Mouse (Mus musculus) frontal cortex, adult (tissue): ENCODE data around the gene Rhbdl2.

Experiments used
- ATAC-seq: cut with Nextera tagmentation; 2 replicates; pipeline ENCODE4 v1.9.2; 2017; ENCODE audit warnings: mild to moderate bottlenecking, moderate library complexity, mixed read lengths; ENCODE audit not compliant: low TSS enrichment

Rhbdl2 gene

GRCm38 (mm10) chr4:123814030-123814501, 26.4 kb downstream of the Rhbdl2 start:
- ATAC-seq = no peak

DNA sequence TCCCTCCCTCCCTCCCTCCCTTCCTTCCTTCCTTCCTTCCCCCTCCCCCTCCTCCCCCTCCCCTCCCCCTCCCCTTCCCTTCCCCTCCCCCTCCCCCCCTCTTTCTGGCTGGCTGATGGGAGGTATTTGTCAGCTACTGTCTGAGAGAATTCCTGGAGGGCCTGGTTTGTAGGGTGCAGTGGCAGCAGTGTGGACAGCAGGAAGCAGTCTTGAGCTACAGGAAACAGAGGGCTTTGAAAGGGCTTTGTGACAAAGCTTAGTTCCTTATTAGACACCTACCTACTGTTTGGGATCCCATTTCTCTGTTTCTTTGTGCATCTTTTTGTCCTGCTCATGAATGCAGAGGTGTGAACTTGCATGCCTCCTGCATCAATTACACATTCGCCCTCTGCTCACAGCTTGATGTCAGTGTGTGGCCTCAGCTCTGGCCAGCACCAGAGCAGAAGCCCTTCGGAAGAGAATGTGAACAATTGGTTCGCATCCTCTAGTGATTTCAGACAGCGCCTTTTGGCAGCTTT, 31.5 kb downstream of the Rhbdl2 start:
- peak; percentile 65; the same call in 1 of the 2 replicates for ATAC-seq

GRCm38 (mm10) chr4:123842126-123842525, 54.5 kb downstream of the Rhbdl2 start:
- no peak for ATAC-seq

- no peak for ATAC-seq
Measured at GRCm38 (mm10) chr4:123856888-123857287, 69.2 kb downstream of the Rhbdl2 start.

DNA sequence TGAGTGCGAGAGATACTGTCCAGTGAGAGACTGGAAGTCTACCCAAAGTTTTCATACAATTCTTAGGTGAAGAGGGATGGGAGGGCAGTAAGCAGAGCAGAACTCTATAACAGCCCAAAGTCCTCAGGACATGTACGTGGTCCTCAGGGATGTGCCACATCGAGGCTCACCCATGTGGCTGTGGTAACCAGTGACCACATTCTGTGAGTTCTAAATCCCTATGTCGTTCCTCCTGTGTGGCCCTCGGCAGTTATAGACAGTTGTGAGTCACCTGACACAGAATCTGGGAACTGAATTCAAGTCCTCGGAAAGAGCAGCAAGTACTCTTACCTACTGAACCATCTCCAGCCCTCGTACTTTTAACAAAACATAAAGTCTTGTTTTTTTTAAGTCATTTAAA, 70.4 kb downstream of the Rhbdl2 start:
- no peak for ATAC-seq

DNA sequence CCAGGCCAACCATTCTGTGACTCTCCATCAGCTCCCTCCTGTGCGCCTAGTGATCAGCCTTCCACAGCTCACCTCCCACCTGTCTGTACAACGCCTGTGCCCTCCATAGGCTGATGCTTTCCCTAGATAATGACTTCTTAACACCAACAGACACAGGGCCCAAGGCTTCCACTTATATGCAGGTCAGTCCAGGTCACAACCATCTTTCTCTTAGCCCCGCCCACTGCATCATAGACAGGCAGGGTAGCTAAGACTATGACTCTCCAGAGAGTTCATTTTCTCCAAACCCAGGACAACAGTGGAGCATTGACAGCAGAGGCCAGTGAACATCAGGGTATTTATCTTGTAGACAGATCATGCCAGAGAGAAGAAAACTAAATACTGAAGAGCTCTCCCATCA, 71.7 kb downstream of the Rhbdl2 start, which contains the start of gene 4933427I04Rik:
4933427I04Rik (plus strand) TSS at position 301 of the 400 bp plus-strand sequence.
- ATAC-seq = no peak

GRCm38 (mm10) chr4:123859803-123860202, 72.1 kb downstream of the Rhbdl2 start:
- ATAC-seq = no peak

GRCm38 (mm10) chr4:123860621-123861020, 72.9 kb downstream of the Rhbdl2 start:
- no peak for ATAC-seq
